Mouse (Mus musculus) hindbrain, embryonic 16.5 days (tissue): ENCODE measurements around the gene Hsd11b2. TPM values are rescaled to one million over a fixed set of nuclear protein-coding genes. Genes with fewer than 3 reads are reported as not detected.
"Not testable (repeated sequence)": the region's sequence is repeated elsewhere in the genome, so short reads cannot be mapped to it uniquely, and the experiment has no call there.

ENCODE experiments used
- ATAC-seq: fragments of 200-750 bp; cut with Nextera tagmentation; 2 replicates; pipeline ENCODE4 v1.8.0; 2017; ENCODE audit warnings: moderate TSS enrichment, moderate library complexity
- H3K27ac ChIP-seq: fragments of 300-500 bp; sonication (generic); 2 replicates; pipeline ENCODE4 v1.5.1; 2014; ENCODE audit warnings: low read depth, mild to moderate bottlenecking, control low read depth, low read length, moderate library complexity
- H3K27me3 ChIP-seq: fragments of 300-500 bp; sonication (generic); replicated peaks from 2 replicates; pipeline ENCODE4 v1.6.1; 2014; ENCODE audit warnings: low read length; ENCODE audit not compliant: control insufficient read depth, insufficient read depth
- H3K36me3 ChIP-seq: fragments of 300-500 bp; sonication (generic); 2 replicates; pipeline ENCODE4 v1.6.1; 2014; ENCODE audit warnings: mild to moderate bottlenecking, low read length, moderate library complexity, mixed read lengths; ENCODE audit not compliant: control insufficient read depth, insufficient read depth
- H3K4me1 ChIP-seq: fragments of 300-500 bp; sonication (generic); 2 replicates; pipeline ENCODE4 v1.6.1; 2014; ENCODE audit warnings: low read depth, low read length; ENCODE audit not compliant: control insufficient read depth, insufficient read depth
- H3K4me2 ChIP-seq: fragments of 300-500 bp; sonication (generic); 2 replicates; pipeline ENCODE4 v1.6.1; 2014; ENCODE audit warnings: mild to moderate bottlenecking, low read length, control low read depth, moderate library complexity
- H3K4me3 ChIP-seq: fragments of 300-500 bp; sonication (generic); 2 replicates; pipeline ENCODE4 v1.5.1; 2014; ENCODE audit warnings: mild to moderate bottlenecking, low read length, control low read depth, moderate library complexity
- H3K9ac ChIP-seq: fragments of 300-500 bp; sonication (generic); 2 replicates; pipeline ENCODE4 v1.6.1; 2014; ENCODE audit warnings: low read depth, mild to moderate bottlenecking, control low read depth, low read length, moderate library complexity
- H3K9me3 ChIP-seq: fragments of 300-500 bp; sonication (generic); 2 replicates; pipeline ENCODE4 v1.6.1; 2014; ENCODE audit warnings: mild to moderate bottlenecking, low read length, moderate library complexity; ENCODE audit not compliant: control insufficient read depth
- WGBS: fragments of 180-500 bp; shearing (Covaris S2); extraction: QIAGEN DNeasy Blood & Tissue Kit; methylation state at CpG from one replicate; pipeline ENCODE4 v1.1.7; 2014; 5-methylcytosine and 5-hydroxymethylcytosine counted together
- polyA plus RNA-seq: library from polyadenylated mRNA; unstranded; fragments of >200 nt; fragmentation: Nextera tagmentation; extraction: Ambion mirVana; gene quantifications from 2 replicates; pipeline ENCODE4 v1.2.1, GENCODE M21; 2015

Gene Hsd11b2
- polyA plus RNA-seq, 1 experiment from 2014 or later = 6.9 TPM

DNA sequence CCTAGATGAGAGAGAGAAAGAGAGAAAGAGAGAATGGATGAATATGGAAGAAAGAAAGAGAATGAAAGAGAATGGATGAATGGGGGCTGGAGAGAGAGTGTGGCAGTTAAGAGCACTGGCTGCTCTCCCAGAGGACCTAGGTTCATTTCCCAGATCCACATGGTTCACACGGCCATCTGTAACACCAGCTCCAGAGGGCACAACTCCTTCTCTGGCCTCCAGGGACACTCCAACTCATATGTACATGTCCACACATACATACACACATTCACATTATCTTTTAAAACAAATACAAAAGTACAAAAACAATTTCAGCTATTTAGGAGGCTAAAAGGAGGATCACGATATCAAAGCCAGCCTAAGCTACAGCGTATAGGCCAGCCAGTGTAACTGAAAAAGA is 44.3 kb downstream of the Hsd11b2 start:
- H3K4me2 ChIP-seq = no peak overlapping the region
- WGBS = 78% methylated on average over 3 of the region's 3 CpGs
- no peak overlapping the region for H3K27ac ChIP-seq
- H3K27me3 ChIP-seq = no peaks in the 10 kb centered on the region
- H3K36me3 ChIP-seq = no peaks in the 10 kb centered on the region
- no peak for ATAC-seq
- no peak overlapping the region for H3K4me3 ChIP-seq
- no peaks in the 10 kb centered on the region for H3K9me3 ChIP-seq
- H3K9ac ChIP-seq = no peak overlapping the region
- peaks cover 29% of the 10 kb centered on the region for H3K4me1 ChIP-seq

DNA sequence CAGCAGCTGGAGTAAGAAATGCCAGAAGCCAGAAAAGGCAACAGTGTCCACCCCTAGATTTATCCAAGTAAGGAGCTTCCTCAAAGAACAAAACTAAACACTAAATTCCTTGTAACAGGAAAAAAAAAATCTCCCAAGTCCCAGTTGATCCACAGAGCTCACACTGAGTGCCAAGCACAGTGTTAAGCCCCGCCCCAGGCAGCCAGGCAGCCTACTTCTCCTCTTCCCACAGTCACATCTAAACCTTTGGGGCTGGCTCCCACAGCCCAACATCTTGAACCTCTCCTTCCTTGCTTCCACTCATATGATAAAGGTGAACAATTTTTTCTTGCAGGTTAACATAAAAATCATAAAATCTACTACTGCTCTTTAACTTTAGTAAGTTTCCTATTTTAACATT is 45.3 kb downstream of the Hsd11b2 start:
- H3K4me2 ChIP-seq = no peak overlapping the region
- no peaks in the 10 kb centered on the region for H3K36me3 ChIP-seq
- H3K27me3 ChIP-seq = no peaks in the 10 kb centered on the region
- no peak overlapping the region for H3K27ac ChIP-seq
- peaks cover 29% of the 10 kb centered on the region for H3K4me1 ChIP-seq
- H3K9ac ChIP-seq = no peak overlapping the region
- H3K4me3 ChIP-seq = no peak overlapping the region
- no peaks in the 10 kb centered on the region for H3K9me3 ChIP-seq
- ATAC-seq = no peak
- WGBS = 95% methylated on average over 1 of the region's 1 CpGs

DNA sequence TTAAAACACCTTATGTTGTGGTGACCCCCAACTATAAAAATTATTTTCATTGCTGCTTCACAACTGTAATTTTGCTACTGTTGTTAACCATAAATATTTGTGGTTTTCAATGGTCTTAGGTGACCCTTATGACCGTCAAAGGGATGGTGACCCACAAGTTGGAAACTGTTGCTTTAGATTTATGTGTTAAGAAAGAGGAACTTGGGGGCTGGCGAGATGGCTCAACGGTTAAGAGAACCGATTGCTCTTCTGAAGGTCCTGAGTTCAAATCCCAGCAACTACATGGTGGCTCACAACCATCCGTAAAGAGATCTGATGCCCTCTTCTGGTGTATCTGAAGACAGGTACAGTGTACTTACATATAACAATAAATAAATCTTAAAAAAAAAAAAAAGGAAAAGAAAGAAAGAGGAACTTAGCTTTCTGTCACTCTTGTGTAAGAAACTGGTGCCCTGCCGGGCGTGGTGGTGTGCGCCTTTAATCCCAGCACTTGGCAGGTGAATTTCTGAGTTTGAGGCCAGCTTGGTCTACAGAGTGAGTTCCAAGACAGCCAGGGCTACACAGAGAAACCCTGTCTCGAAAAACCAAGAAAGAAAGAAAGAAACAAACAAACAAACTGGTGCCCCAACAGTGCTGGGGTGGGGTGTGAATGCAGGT is 46.1 kb downstream of the Hsd11b2 start:
- not testable (repeated sequence) for H3K27ac ChIP-seq, H3K27me3 ChIP-seq, ATAC-seq, H3K9me3 ChIP-seq, H3K36me3 ChIP-seq
- peak overlapping the region; percentile 90 for H3K4me2 ChIP-seq
- H3K9ac ChIP-seq = peak overlapping the region; percentile 85
- H3K4me3 ChIP-seq = peak overlapping the region; percentile 73
- H3K4me1 ChIP-seq = peaks cover 29% of the 10 kb centered on the region
- 84% methylated on average over 9 of the region's 9 CpGs for WGBS

DNA sequence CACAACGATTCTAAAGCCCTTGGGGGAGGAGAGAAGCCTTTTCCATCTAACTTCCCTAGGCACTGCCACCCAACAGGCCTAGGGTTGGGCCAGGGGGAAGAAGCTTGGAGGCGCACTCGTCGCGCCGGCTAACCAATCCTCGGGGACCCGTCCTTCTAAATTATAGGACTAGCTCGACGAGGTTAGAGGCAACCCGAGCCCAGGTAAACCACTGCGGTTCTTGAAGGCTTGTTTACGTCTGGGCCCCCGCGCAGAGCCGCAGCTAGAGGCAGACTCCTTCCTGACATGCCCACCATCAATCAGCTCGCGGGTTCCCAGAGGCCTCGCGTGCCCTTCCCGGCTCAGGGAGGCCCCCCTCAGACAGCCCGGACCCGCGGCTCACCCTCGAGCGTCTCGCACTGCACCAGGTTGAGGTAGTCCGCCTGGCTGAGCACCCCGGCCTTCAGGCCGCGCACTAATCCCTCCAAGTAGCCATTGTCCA is 46.9 kb downstream of the Hsd11b2 start:
- Histone ChIP-seq H3K27ac (peak overlapping the region; percentile 82), H3K4me1 (peaks cover 29% of the 10 kb centered on the region), H3K36me3 (no peaks in the 10 kb centered on the region), H3K9ac (peak overlapping the region; percentile 85), H3K27me3 (no peaks in the 10 kb centered on the region), H3K4me3 (peak overlapping the region; percentile 73), H3K9me3 (no peaks in the 10 kb centered on the region), H3K4me2 (peak overlapping the region; percentile 90)
- under 1% methylated on average over 31 of the region's 31 CpGs for WGBS
- ATAC-seq = peak; percentile 81

DNA sequence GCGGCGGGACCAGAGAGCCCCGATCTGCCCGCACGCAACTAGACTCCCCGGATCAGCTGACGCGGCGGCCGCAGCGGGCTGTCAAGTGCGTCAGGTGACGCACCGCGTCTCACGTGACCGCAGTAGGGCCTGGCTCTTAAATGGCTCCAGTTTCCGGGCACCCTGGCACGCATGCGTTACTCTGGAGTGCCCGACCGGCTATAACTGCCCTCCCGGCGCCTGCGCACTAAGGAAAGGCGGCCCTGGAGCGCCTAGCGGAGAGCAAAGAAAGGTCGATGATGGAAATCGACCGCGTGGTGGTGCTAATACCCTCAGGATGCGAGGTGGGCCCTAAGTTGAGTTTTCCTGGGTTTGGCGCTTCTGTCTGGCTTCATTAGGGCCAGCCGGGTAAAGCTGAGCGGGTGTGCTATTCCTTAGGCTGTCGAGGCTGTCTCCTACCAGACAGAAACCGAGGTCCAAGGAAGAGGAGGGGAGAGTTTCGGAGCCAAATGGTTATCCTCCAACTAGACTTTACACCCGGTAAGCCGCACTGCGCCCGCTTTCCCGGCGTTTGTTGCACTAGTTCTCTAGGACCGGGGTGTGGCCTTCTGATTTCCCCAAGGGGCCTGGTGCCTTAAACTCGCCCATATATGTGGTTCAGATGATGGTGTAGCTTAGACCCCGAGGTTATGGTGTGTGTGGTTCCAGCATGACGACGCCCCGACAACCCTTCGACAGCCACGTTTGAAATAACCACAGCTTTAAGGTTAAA is 47.6 kb downstream of the Hsd11b2 start, which contains the start of gene Atp6v0d1:
Atp6v0d1 (minus strand) TSS at position 96 of the 751 bp plus-strand sequence.
- Histone ChIP-seq H3K9me3 (no peaks in the 10 kb centered on the region), H3K27ac (peak within 1 kb of the TSS; percentile 82), H3K27me3 (no peaks in the 10 kb centered on the region), H3K9ac (peak within 1 kb of the TSS; percentile 85), H3K4me3 (peak within 1 kb of the TSS; percentile 73), H3K36me3 (no peaks in the 10 kb centered on the region), H3K4me2 (peak within 1 kb of the TSS; percentile 90), H3K4me1 (peaks cover 29% of the 10 kb centered on the region)
- 4% methylated on average over 43 of the region's 53 CpGs for WGBS
- peak; percentile 98 for ATAC-seq

DNA sequence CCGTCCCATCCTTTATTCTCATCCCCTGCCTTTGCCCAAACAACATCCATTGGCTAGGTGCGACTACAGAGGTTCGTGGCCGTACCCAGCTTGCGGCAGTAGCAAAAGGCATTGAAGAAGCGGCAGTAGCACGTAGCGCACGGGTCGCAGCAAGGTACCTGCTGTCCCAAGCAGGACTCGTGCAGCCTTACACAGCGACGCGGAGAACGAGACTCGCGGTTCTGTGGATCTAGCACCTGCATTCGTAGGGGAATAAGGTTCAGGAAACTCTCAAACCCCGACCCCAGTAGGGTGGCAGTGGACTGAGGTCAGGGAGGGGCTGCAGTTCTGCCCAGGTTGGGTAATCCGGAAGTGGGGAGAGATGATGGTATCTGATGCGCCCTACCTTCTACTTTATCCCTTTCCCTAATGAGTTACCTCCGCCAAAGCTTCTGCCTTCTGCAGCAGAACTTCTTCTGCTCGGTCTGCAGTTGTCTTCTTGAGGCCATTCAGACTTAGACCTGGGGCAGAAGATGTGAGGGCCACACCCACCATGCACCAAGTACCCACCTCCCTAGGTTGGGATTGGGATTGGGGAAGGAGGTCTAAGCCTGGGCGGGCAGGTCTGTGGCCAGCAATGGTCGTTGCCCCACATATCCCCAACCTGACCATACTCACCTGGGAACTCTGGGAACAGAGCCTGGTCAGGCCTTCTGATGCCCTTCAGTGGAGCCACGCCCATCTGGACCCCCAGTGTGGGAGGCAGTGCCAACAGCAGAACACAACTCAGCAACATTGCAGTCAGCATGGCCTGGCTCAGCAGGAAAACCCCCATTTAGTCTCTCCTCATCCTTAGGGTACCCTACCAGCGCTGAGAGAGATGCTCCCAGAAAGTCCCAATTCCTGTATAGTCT is 48.4 kb downstream of the Hsd11b2 start:
- H3K27ac ChIP-seq = peak overlapping the region; percentile 62; the same call in 1 of the 2 replicates
- H3K9me3 ChIP-seq = no peaks in the 10 kb centered on the region
- H3K9ac ChIP-seq = peak overlapping the region; percentile 61
- peak overlapping the region; percentile 73 for H3K4me3 ChIP-seq
- no peaks in the 10 kb centered on the region for H3K36me3 ChIP-seq
- no peaks in the 10 kb centered on the region for H3K27me3 ChIP-seq
- ATAC-seq = no peak; the same call in 1 of the 2 replicates
- peak overlapping the region; percentile 64 for H3K4me2 ChIP-seq
- peaks cover 29% of the 10 kb centered on the region for H3K4me1 ChIP-seq
- WGBS = 26% methylated on average over 27 of the region's 27 CpGs

DNA sequence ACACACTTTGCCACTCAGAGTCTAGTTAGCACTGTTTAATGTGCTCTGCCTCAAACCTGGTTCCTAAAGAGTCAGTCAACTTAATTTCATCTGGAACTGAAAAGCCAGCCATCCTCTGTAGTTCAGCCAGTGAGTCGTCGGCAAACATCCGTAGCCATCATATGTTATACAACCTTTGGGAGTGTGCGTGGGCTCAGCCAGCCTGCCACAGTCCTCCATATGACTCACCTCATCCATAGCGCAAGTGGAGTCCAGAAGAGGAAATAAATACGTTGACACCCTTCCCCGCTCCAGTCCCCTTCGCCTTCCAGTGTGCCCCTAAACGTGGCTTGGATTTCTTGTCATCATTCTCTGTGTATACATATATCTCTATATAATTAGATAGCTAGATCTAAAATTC is 53.3 kb downstream of the Hsd11b2 start:
- ATAC-seq = no peak
- Histone ChIP-seq H3K36me3 (no peaks in the 10 kb centered on the region), H3K4me1 (peaks cover 5% of the 10 kb centered on the region; the same call in 1 of the 2 replicates), H3K9me3 (no peaks in the 10 kb centered on the region), H3K27me3 (no peaks in the 10 kb centered on the region), H3K4me2 (no peak overlapping the region), H3K9ac (no peak overlapping the region), H3K27ac (no peak overlapping the region), H3K4me3 (no peak overlapping the region)
- WGBS = 90% methylated on average over 9 of the region's 9 CpGs

DNA sequence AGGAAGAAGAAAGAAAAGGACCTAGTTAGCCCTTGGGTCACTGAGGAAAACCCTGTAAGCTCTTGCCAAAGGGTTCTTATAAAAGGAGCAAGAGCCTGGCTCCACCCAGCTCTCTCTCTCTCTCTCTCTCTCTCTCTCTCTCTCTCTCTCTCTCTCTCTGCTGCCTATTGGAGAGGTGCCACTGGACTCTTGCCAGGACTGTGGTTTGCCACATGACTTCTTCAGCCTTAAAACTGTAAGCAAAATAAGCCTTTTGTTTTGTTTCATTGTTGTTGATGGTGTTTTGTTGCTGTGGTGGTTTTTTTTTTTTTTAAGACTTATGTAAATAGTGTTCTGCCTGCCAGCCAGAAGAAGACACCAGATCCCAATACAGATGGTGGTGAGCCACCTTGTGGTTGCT is 54.9 kb downstream of the Hsd11b2 start:
- ATAC-seq = no peak
- H3K27ac ChIP-seq = no peak overlapping the region

More for the DNA sequence above, 54.9 kb downstream of the Hsd11b2 start:
- no peaks in the 10 kb centered on the region for H3K9me3 ChIP-seq
- no peaks in the 10 kb centered on the region for H3K36me3 ChIP-seq
- no peaks in the 10 kb centered on the region for H3K4me1 ChIP-seq
- no peak overlapping the region for H3K4me3 ChIP-seq
- no peak overlapping the region for H3K9ac ChIP-seq
- H3K27me3 ChIP-seq = no peaks in the 10 kb centered on the region
- no peak overlapping the region for H3K4me2 ChIP-seq
